In the genomic region with DNA sequence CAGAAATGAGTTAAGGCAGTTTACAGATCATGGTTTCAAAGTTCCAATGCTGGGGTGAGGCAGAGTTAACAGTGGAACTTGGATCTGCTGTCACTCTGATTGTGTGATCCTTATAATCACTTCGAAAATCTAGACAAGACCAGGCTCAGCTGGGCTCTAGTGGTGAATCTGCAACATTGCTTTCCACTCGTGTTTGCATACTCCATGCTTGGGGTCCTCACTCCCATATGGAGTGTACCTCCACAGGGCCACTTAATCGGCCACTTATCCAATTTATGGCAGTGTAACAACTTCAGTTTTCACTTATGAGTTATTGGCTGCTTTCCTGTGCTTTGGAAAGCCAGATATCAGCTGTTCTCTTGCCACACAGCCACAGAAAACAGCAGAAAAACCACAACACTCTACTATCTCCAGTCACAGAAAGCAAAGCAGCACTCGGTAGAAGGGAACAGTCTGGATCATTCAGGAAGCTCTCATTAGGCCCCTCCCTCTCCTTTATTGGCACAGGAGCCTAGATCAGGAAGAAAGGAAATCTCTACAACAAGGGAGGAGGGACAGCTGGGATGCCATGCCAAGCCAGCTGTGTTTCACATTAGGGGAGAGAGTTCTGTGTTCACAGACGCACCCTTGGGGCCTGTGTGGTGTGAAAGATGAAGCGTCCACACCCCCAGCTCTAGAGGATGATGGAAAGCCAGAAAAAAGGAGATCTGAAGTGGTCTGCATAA, we compare ENCODE assay signal across 10 mouse cellular contexts.
DNase-seq lines count a peak whose midpoint lies in the region; ATAC-seq lines count a peak whose summit lies in the region.
"Had no signal": no experiment of that assay in that cellular context is flagged by ENCODE, and none has a peak within 500 bp of the region (broad histone marks: within the 10 kb centered on the region; RNA-seq: fewer than 3 reads in every experiment).

No protein-coding gene starts in this region.

- H3K36me3 ChIP-seq in heart, embryonic 12.5 days = no peaks in the 10 kb centered on the region

- H3K4me2 ChIP-seq in heart, embryonic 12.5 days = no peak overlapping the region

- WGBS in heart, embryonic 12.5 days = 64% methylated on average over 6 of the region's 6 CpGs

- H3K4me3 ChIP-seq in heart, embryonic 12.5 days = no peak overlapping the region

- no peaks in the 10 kb centered on the region for H3K9me3 ChIP-seq in heart, embryonic 12.5 days (replicated peaks)

- no peak for ATAC-seq in heart, embryonic 12.5 days (ENCODE audit: insufficient number of reproducible peaks, low FRiP score)
- ATAC-seq in inflammation-experienced regulatory T-cells, adult 6 months = no peak
- ATAC-seq: Patski had no signal

- DNase-seq in heart, adult 11 months = peak; percentile 96
- peak; percentile 5 for DNase-seq in testis, postnatal 14 days (ENCODE audit: low spot score)
- DNase-seq in testis, postnatal 10 days (ENCODE audit: low spot score) = no peak
- peak; percentile 14 to 21 for DNase-seq in heart, postnatal 36 days
- DNase-seq in skeletal muscle tissue, adult 2 months (ENCODE audit: low read depth, low spot score) = peak; percentile 56
- DNase-seq in adrenal gland, postnatal 4 days (ENCODE audit: low spot score in 2 of 2) = no peak
- DNase-seq: embryo, embryonic 11 days had no signal

- intact Hi-C loops in heart, postnatal 36 days (cut with DNase I) = no loop called here

- no peak overlapping the region for H3K27ac ChIP-seq in heart, embryonic 12.5 days (ENCODE audit: poor library complexity, severe bottlenecking)

- peaks cover 15% of the 10 kb centered on the region for H3K4me1 ChIP-seq in heart, embryonic 12.5 days (replicated peaks)

- peaks cover 4% of the 10 kb centered on the region; the same call in 1 of the 2 replicates for H3K27me3 ChIP-seq in heart, embryonic 12.5 days (replicated peaks)
- H3K27me3 ChIP-seq: Patski had no signal

- no peak overlapping the region for H3K9ac ChIP-seq in heart, embryonic 12.5 days

Comparison
In these comparisons a context has a peak if more than half of its experiments do, and no peak if none do; other contexts are left out.
1. DNase-seq: peak in heart, adult 11 months (single experiment), testis, postnatal 14 days (single experiment), heart, postnatal 36 days (2 of 2) and skeletal muscle tissue, adult 2 months (single experiment); none in testis, postnatal 10 days (single experiment) and adrenal gland, postnatal 4 days (0 of 2).